Mouse (Mus musculus): ENCODE measurements at regions not wholly inside any gene's neighbourhood (a gene's known extent, or its start where the extent isn't known, plus 50 kb on each side); places are given as distances from the start of the nearest gene placed in this dataset.
A peak's percentile ranks its signal among the peaks of the same experiment; 100 is the strongest.

- DNase-seq, result no peak
These were observed 61.2 kb upstream of the Kcnj15 start for GRCm38 (mm10) chr16:95196141-95196540.

- peak; percentile 91 for DNase-seq
These were observed 60.7 kb upstream of the Kcnj15 start for GRCm38 (mm10) chr16:95196622-95197021.

GRCm38 (mm10) chr16:95198795-95199563 lies 58.4 kb upstream of the Kcnj15 start:
- DNase-seq, result no peak

- DNase-seq, result no peak
These were observed 55.1 kb upstream of the Kcnj15 start for GRCm38 (mm10) chr16:95202126-95202883.

- DNase-seq, result no peak
These were observed 54.3 kb upstream of the Kcnj15 start for GRCm38 (mm10) chr16:95203026-95203425.

GRCm38 (mm10) chr16:95203790-95204189 lies 53.6 kb upstream of the Kcnj15 start:
- no peak for DNase-seq

- no peak for DNase-seq
These were observed 52.9 kb upstream of the Kcnj15 start for GRCm38 (mm10) chr16:95204507-95204906.

GRCm38 (mm10) chr16:95206445-95206844 lies 50.9 kb upstream of the Kcnj15 start:
- no peak for DNase-seq

GRCm38 (mm10) chr16:95207547-95207946 lies 49.8 kb upstream of the Kcnj15 start:
- no peak for DNase-seq

Measured in adrenal gland, postnatal 14 days (tissue).